Mouse (Mus musculus): ENCODE results near the gene Lce3e. TPM values are rescaled to one million over a fixed set of nuclear protein-coding genes. Genes with fewer than 3 reads are reported as not detected.

The Lce3e gene
- polyA plus RNA-seq, 1 experiment from 2014 or later: not detected

DNA sequence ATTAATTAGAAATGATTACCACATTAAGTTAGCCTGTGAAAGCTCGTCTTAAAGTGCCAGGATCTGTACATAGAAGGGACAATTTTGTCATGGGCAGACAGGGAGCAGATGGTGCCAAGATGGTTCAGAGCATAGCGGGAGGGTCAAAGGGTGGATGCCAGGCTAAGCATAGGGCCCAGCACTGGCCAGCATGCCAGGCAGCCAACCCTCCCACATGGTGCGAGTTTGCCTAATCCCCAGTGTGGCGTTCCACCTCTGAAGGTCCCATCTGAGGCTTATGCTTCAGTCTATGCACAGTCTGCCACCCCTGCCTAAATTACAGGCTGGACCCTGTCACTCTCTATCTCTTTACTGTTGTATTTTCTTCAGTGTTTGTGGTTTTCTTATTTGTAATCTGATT, 36.0 kb downstream of the Lce3e start:
- no peak for ATAC-seq (ENCODE audit: low FRiP score, low TSS enrichment)
- Histone ChIP-seq H3K9ac (replicated peaks; ENCODE audit: low read length) (no peak overlapping the region), H3K4me2 (replicated peaks; ENCODE audit: low read depth, low read length) (no peak overlapping the region), H3K36me3 (ENCODE audit: insufficient read depth, low read length) (no peaks in the 10 kb centered on the region), H3K9me3 (ENCODE audit: low read length) (no peaks in the 10 kb centered on the region), H3K27ac (ENCODE audit: low read length) (no peak overlapping the region), H3K4me3 (ENCODE audit: low read length) (no peak overlapping the region), H3K4me1 (ENCODE audit: insufficient read depth, low read length) (no peaks in the 10 kb centered on the region), H3K27me3 (ENCODE audit: insufficient read depth, low read length) (no peaks in the 10 kb centered on the region)
- WGBS: 75% methylated on average over 4 of the region's 4 CpGs

DNA sequence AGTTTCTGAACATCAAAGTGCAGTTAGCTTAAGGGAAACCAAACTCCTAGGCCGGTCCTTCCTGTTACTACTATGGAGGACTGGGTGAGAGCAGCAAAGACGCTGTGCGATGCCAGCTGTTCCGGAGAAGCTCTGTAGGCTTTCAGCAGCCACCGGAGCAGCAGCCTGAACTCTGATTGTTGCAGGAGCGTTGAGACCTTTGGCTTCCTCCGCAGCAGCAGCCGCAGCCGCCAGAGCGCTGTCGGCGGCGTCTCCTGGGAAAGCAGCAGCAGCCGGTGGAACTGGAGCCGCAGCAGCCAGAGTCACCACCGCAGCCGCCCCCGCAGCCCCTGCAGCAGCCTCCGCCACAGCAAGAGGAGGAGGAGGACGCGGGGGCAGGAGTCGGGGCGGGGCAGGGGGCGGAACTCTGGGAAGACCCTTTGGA, 47.5 kb downstream of the Lce3e start:
- 0 out of 2 replicates have a peak, but pooled peaks cover 3% of the 10 kb centered on the region for H3K4me1 ChIP-seq (ENCODE audit: insufficient read depth, low read length)
- H3K4me3 ChIP-seq (ENCODE audit: low read length): peak overlapping the region; percentile 48
- peak overlapping the region; percentile 76 for H3K4me2 ChIP-seq (replicated peaks; ENCODE audit: low read depth, low read length)
- H3K36me3 ChIP-seq (ENCODE audit: insufficient read depth, low read length): no peaks in the 10 kb centered on the region
- H3K27ac ChIP-seq (ENCODE audit: low read length): peak overlapping the region; percentile 41
- 1% methylated on average over 24 of the region's 24 CpGs for WGBS
- H3K9ac ChIP-seq (replicated peaks; ENCODE audit: low read length): peak overlapping the region; percentile 33
- H3K9me3 ChIP-seq (ENCODE audit: low read length): no peaks in the 10 kb centered on the region
- no peaks in the 10 kb centered on the region for H3K27me3 ChIP-seq (ENCODE audit: insufficient read depth, low read length)
- peak; percentile 94 for ATAC-seq (ENCODE audit: low FRiP score, low TSS enrichment)

DNA sequence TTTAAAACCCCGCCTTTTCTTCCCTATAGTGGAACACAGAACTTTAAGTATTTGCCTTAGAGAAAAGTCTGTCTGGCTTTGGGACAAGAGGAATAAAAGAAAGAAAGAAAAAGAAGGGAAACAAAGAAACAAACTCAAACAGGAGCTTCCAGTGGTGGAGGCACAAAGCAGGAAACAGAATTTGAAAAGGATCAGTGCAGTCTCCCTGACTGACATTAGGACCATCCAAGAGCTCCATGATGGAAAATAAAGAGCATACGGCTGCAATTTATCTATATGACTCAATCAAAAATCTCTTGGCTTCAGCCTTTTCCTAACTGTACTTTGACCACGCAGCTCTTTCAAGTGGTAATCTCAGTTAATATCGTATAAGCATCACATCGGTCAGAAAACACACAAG, 48.0 kb downstream of the Lce3e start:
- Histone ChIP-seq H3K4me3 (ENCODE audit: low read length) (peak overlapping the region; percentile 48), H3K27me3 (ENCODE audit: insufficient read depth, low read length) (no peaks in the 10 kb centered on the region), H3K36me3 (ENCODE audit: insufficient read depth, low read length) (no peaks in the 10 kb centered on the region), H3K27ac (ENCODE audit: low read length) (no peak overlapping the region), H3K9ac (replicated peaks; ENCODE audit: low read length) (peak overlapping the region; percentile 33), H3K4me2 (replicated peaks; ENCODE audit: low read depth, low read length) (peak overlapping the region; percentile 76), H3K9me3 (ENCODE audit: low read length) (no peaks in the 10 kb centered on the region), H3K4me1 (ENCODE audit: insufficient read depth, low read length) (0 out of 2 replicates have a peak, but pooled peaks cover 3% of the 10 kb centered on the region)
- ATAC-seq (ENCODE audit: low FRiP score, low TSS enrichment): no peak
- WGBS: 34% methylated on average over 5 of the region's 5 CpGs

DNA sequence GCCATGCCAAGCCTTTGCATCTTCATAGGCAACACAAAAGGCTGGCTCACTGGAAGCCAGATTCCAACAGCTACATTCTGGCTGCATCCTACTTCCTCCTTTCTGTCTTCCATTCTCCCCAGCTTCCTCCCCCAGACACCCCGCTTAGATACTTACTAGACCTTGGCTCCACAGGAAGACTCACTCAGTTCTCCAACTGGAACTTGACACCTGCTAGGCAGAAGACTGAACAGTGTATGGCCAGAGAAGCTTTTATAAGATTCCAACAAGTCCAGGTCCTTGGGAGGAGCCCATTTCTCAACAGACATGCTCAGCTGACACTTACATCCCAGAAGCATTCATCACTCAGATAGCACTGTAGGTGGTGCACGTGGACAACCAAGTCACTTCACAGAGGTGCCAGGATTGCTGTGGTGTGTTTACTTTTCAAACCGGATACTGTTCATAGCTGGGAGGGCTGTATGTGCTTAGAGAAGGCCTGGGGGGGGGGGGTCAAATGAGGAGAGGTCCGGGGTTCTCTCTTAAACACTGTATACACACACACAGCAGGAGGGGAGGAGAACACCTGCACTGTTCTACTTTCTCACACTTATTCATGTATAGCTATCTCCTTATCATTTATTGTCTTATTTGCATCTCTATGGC, 48.7 kb downstream of the Lce3e start, which contains the start of gene Crct1:
Gene Crct1, minus strand, starts transcription at position 228 of the 645 bp plus-strand sequence.
- Histone ChIP-seq H3K4me3 (ENCODE audit: low read length) (peak within 1 kb of the TSS; percentile 48), H3K4me1 (ENCODE audit: insufficient read depth, low read length) (0 out of 2 replicates have a peak, but pooled peaks cover 3% of the 10 kb centered on the region), H3K27ac (ENCODE audit: low read length) (peak within 1 kb of the TSS; percentile 41), H3K9ac (replicated peaks; ENCODE audit: low read length) (peak within 1 kb of the TSS; percentile 33), H3K36me3 (ENCODE audit: insufficient read depth, low read length) (no peaks in the 10 kb centered on the region), H3K9me3 (ENCODE audit: low read length) (no peaks in the 10 kb centered on the region), H3K27me3 (ENCODE audit: insufficient read depth, low read length) (no peaks in the 10 kb centered on the region), H3K4me2 (replicated peaks; ENCODE audit: low read depth, low read length) (peak within 1 kb of the TSS; percentile 76)
- peak; percentile 56 for ATAC-seq (ENCODE audit: low FRiP score, low TSS enrichment)
- 29% methylated on average over 4 of the region's 4 CpGs for WGBS

Other genes with a start within 250 kb of the Lce3e start
- not detected in 2 replicates for gene Lce1f, start 246.7 kb upstream of the Lce3e start, polyA plus RNA-seq (2015; fragmentation: Nextera tagmentation; extraction: Ambion mirVana)
- gene Gm38119, start 228.0 kb upstream of the Lce3e start, polyA plus RNA-seq (2015; fragmentation: Nextera tagmentation; extraction: Ambion mirVana): not detected in 2 replicates
- gene Lce1g, start 214.7 kb upstream of the Lce3e start, polyA plus RNA-seq (2015; fragmentation: Nextera tagmentation; extraction: Ambion mirVana): 0.17 TPM in 1 of 2 replicates, not detected in the other
- not detected in 2 replicates for gene Lce1h, start 202.0 kb upstream of the Lce3e start, polyA plus RNA-seq (2015; fragmentation: Nextera tagmentation; extraction: Ambion mirVana)
- gene Lce1i, start 188.2 kb upstream of the Lce3e start, polyA plus RNA-seq (2015; fragmentation: Nextera tagmentation; extraction: Ambion mirVana): not detected in 2 replicates
- not detected in 2 replicates for gene Lce1j, start 176.5 kb upstream of the Lce3e start, polyA plus RNA-seq (2015; fragmentation: Nextera tagmentation; extraction: Ambion mirVana)
- gene Lce1k, start 159.2 kb upstream of the Lce3e start, polyA plus RNA-seq (2015; fragmentation: Nextera tagmentation; extraction: Ambion mirVana): not detected in 2 replicates
- 0.07 TPM in 1 of 2 replicates, not detected in the other for gene Kprp, start 139.8 kb upstream of the Lce3e start, polyA plus RNA-seq (2015; fragmentation: Nextera tagmentation; extraction: Ambion mirVana)
- not detected in 2 replicates for gene Lce1l, start 115.8 kb upstream of the Lce3e start, polyA plus RNA-seq (2015; fragmentation: Nextera tagmentation; extraction: Ambion mirVana)
- gene 2310050C09Rik, start 96.8 kb upstream of the Lce3e start, polyA plus RNA-seq (2015; fragmentation: Nextera tagmentation; extraction: Ambion mirVana): not detected in 2 replicates
- gene Lce3a, start 40.8 kb upstream of the Lce3e start, polyA plus RNA-seq (2015; fragmentation: Nextera tagmentation; extraction: Ambion mirVana): not detected in 2 replicates
- gene Lce3b, start 34.1 kb upstream of the Lce3e start, polyA plus RNA-seq (2015; fragmentation: Nextera tagmentation; extraction: Ambion mirVana): not detected in 2 replicates
- not detected in 2 replicates for gene Lce3c, start 22.6 kb upstream of the Lce3e start, polyA plus RNA-seq (2015; fragmentation: Nextera tagmentation; extraction: Ambion mirVana)
- gene Lce3d, start 9.7 kb upstream of the Lce3e start, polyA plus RNA-seq (2015; fragmentation: Nextera tagmentation; extraction: Ambion mirVana): not detected in 2 replicates
- gene Lce3f, start 25.2 kb downstream of the Lce3e start, polyA plus RNA-seq (2015; fragmentation: Nextera tagmentation; extraction: Ambion mirVana): not detected in 2 replicates
- 0.39 and 0.42 TPM in 2 replicates for gene Crct1, start 48.6 kb downstream of the Lce3e start, polyA plus RNA-seq (2015; fragmentation: Nextera tagmentation; extraction: Ambion mirVana)
- not detected in 2 replicates for gene Lce1m, start 52.0 kb downstream of the Lce3e start, polyA plus RNA-seq (2015; fragmentation: Nextera tagmentation; extraction: Ambion mirVana)
- not detected in 2 replicates for gene Gm4858, start 101.8 kb downstream of the Lce3e start, polyA plus RNA-seq (2015; fragmentation: Nextera tagmentation; extraction: Ambion mirVana)
- gene Crnn, start 177.7 kb downstream of the Lce3e start, polyA plus RNA-seq (2015; fragmentation: Nextera tagmentation; extraction: Ambion mirVana): not detected in 2 replicates
- not detected in 2 replicates for gene Flg2, start 230.2 kb downstream of the Lce3e start, polyA plus RNA-seq (2015; fragmentation: Nextera tagmentation; extraction: Ambion mirVana)